Mouse (Mus musculus) embryo, embryonic 10 days (tissue): Measurements from ENCODE around the gene Zfp536.

Source experiments
- DNase-seq: peaks from one replicate; pipeline ENCODE4 v3.0.0-alpha.2; 2015; ENCODE audit warnings: low spot score

Gene Zfp536

GRCm38 (mm10) chr7:37553646-37554045 lies 219.8 kb downstream of the Zfp536 start:
- DNase-seq = no peak

- DNase-seq = no peak
These were observed 221.1 kb downstream of the Zfp536 start for GRCm38 (mm10) chr7:37552384-37552783.

DNA sequence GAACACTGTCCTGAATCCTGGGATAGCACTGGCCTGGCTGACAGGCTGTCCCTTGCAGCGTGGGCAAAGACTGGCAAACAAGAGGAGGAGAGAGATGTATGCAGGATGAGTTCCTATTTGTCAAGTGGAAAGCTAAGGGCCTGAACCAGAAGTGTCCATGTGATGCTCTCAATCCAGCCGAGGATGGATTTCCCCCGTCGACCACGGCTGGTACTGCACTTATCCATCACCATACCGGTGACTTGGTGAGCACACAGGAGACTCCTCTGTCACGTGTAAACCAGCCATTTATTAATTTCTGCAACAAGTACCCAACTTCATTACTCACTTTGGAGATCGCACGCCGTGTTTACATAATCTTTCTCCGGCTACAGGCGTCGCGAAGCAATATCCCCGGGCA lies 224.6 kb downstream of the Zfp536 start:
- DNase-seq = peak; percentile 25

GRCm38 (mm10) chr7:37544011-37544410 lies 229.4 kb downstream of the Zfp536 start:
- peak; percentile 83 for DNase-seq

GRCm38 (mm10) chr7:37542951-37543350 lies 230.5 kb downstream of the Zfp536 start:
- no peak for DNase-seq

DNA sequence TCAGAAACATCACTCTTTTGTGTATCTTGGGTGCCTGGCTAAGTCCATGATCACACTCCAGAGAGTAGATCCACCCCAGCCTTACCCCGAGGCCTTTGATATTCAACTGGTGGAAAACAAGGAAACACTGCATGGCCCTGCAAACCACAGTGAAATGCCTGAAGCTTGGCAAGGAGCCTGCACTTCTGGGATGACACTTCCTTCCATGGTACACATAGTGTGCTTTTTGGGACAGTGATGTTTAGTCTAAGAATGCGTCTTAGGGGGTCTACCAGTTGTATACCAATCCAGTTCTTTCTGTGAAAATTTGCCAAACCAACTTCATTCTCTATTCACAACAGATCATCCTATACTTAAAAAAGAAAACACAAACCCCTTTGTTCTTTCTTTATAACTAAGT lies 242.3 kb downstream of the Zfp536 start:
- DNase-seq = no peak

DNA sequence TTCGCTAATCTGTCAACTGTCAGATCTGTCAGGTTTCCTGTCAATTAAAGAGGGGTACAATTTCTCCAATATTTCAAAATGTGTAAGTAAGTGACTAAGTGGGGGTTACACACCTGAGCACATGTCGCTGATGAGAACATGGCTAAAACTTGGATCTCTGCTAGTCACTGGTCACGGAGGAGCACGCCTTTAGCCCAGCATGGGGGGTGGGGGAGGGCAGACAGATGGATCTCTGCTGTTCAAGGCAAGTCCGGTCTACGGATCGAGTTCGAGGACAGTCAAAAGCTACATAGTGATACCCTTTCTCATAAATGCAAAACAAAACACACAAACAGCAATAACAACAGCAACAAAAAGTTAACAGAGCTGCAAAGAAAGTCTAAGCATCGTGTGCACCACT lies 245.1 kb downstream of the Zfp536 start:
- DNase-seq = no peak

DNA sequence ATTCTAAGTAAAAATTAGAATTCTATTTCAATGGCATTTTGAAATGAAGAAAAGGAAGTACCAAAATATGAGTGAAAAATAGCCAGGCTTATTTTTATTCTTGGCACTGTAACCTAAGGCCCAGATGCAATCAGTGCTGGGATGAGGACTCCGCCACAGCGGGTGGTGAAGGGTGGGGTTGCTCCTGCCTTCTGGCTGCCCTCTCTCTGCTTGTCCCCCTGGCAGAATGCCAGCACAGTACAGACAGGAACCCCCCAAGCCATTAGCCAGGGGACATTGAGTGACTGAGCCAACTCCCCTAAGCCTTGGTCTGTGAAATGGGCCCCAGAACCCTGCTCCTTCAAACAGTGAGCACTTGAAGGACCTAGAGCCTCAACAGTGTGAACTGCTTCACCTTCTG lies 245.6 kb downstream of the Zfp536 start:
- no peak for DNase-seq

- DNase-seq = no peak
These were observed 252.0 kb downstream of the Zfp536 start for GRCm38 (mm10) chr7:37521407-37521806.

DNA sequence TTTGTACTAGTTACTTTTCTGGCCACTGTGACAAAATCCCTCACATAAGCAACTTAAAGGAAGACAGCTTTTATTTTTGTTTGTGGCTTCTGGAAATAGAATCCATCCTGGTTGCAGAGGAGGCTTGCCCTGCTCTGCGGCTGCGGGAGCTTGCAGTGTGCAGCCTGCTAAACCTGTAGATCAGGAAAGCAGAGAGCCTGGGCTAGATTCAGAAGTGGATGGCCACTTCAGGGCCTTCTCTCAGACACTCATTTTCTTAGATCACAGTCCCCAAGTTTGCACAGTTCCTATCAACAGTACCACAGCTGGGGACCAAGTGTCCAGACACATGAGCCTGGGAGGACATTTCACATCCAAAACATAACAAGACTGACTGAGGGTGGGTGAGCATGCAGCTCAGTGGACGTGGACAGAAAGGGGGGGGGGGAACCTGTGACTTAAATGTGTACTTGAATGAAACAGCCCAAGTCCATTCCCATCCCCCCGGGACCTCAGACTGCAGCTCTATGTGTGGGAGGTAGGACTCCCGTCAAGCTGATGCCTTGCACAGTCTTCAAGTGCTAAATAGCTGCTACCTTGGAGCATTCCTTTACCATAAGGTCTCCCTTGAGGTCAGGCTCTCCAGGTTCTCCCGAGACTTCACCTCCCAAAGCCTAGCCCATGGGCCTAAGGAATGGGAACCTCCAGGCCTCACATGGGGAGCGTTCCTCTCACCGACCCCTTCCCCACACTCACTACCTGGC lies 262.3 kb downstream of the Zfp536 start:
- no peak for DNase-seq

- DNase-seq = no peak
These were observed 263.7 kb downstream of the Zfp536 start for GRCm38 (mm10) chr7:37509700-37510099.

GRCm38 (mm10) chr7:37505548-37505947 lies 267.9 kb downstream of the Zfp536 start:
- no peak for DNase-seq

DNA sequence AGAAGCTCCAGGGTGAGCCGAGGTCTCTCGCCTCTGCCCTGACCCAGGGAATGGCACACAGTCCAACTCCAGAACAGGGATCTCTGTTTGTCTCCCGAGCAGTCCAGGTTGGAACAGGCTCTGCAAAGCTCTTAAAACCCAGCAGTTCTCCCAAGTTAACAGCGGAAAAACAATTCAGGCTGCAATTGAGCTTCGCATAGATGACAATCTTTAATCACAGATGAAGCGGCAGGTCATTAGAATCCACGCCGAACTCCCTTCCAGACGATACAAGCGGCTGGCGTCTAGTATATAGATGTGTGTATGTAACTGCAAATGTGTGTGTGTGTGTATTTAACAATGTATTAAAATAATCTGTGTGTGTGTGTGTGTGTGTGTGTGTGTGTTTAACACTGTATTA lies 268.3 kb downstream of the Zfp536 start:
- DNase-seq = no peak

- DNase-seq = no peak
These were observed 274.6 kb downstream of the Zfp536 start for GRCm38 (mm10) chr7:37498881-37499280.

DNA sequence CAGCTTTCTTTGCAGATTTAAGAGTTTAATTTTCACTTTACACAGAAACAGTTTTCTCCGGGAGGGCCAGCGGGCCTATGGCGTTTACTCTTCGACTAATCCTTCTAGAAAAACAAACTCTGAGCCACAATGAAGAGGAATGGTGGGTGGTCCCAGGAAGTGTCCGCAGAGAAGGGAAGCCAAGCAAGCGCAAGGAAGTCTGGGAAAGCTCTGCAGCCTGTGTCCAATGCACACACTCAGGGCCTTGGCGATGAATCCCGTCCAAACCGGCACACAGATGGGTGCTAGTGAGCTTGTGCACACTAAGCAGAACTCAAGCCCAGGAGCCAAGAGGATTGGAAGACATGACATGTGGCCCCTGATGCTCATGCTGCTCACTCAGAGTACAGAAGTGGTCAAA lies 276.9 kb downstream of the Zfp536 start:
- DNase-seq = no peak

DNA sequence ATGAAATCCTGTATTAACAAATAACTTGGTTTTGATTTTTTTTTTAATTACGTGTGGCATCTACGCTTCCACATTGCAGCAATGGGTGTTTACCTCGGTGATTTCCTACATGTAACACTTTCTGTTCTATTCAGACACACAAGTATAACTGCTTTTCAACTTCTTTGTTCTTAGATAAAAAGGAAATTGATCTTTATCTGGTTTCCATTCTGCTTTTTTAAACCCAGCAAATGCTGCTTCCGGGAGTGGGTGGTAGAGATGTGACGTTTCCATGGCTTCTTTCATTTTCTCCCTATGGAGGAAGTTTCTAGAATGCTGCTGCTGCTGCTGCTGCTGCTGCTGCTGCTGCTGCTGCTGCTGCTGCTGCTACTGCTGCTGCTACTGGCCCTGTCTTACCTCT lies 283.1 kb downstream of the Zfp536 start:
- no peak for DNase-seq

- no peak for DNase-seq
These were observed 288.5 kb downstream of the Zfp536 start for GRCm38 (mm10) chr7:37484946-37485345.

- DNase-seq = no peak
These were observed 290.9 kb downstream of the Zfp536 start for GRCm38 (mm10) chr7:37482564-37482963.

GRCm38 (mm10) chr7:37481165-37481564 lies 292.3 kb downstream of the Zfp536 start:
- no peak for DNase-seq

- no peak for DNase-seq
These were observed 296.1 kb downstream of the Zfp536 start for GRCm38 (mm10) chr7:37477309-37477708.

DNA sequence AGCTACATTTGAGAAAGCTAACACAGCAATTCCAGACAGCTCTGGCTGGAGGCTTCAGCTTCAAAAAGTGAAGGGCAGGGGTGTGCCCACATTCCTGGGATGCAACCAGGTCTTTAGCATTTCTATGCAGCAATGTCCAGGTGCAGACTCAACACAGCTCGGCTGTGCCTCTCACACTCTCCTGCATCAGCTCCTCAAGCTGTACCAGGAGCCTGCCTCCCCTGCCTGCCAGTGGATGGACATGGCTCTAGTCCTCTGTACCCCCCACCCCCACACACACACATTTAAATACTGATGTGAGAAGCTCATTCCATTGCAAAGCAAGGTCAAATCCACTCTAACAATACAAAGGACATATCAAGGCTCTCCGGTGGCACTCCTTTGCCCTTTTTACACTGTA lies 298.0 kb downstream of the Zfp536 start:
- no peak for DNase-seq

GRCm38 (mm10) chr7:37474284-37474683 lies 299.2 kb downstream of the Zfp536 start:
- DNase-seq = no peak

DNA sequence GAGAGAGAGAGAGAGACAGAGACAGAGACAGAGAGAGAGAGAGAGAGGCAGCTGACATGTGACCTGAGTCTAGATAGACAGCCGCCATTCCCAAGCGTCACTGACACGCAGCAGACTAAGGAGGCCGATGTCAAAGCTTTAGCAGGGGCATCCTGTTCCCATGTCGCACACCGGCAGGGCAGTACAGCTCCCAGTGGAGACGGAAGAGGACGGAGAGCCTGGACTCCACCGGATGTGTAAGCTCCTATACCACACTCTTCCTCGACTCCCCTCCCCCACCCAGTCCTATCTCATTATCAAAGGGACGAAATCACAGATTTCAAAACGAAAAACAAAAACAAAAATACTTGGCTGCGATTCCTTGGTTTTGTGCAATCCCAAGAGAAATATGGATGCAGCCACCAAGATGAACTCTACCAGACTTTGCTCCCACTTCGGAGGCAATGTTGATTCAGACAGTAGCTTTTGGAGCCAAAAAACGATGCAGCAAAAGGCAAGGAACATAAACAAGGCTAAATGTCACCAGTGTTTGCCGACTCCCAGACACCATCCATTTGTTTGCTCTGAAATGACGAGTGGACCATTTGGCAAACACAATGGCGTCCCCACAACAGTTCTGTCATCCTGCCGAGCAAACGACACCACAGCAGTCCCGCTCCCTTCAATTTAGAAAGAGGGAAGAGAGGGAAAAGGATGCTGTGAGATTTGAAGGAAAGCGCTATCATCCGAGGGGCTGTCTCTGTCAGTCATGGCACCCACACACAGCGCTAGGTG lies 299.9 kb downstream of the Zfp536 start:
- DNase-seq = no peak

GRCm38 (mm10) chr7:37471726-37472125 lies 301.7 kb downstream of the Zfp536 start:
- DNase-seq = peak; percentile 30
